Mouse (Mus musculus): ENCODE results near the gene Cyp27a1. TPM values are rescaled to one million over a fixed set of nuclear protein-coding genes. Genes with fewer than 3 reads are reported as not detected.

The Cyp27a1 gene
- polyA plus RNA-seq, 1 experiment: 0.51 TPM

DNA sequence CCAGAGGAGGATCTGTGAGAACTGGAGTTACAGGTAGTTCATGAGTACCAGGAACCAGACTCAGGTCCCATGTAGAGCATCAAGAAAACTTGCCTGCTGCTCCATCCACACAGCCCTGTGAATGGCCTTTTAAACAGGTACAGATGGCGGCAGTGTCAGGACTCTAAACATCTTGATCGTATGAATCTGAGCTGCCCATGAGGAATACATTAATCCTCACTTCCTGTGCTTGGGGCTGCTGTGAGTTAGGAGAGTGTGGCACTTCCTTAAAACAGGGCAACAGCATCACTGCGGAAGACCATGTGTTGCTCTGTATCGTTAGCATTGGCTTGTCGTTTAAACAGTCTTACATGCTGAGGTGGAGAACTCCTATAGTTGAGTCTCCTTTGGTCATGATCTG, 2.1 kb downstream of the Cyp27a1 start:
- H3K4me3 ChIP-seq (ENCODE audit: insufficient read depth, low read length): no peak overlapping the region
- no peak overlapping the region for H3K27ac ChIP-seq (ENCODE audit: insufficient read depth, low read length)
- TF ChIP-seq CTCF (IDR thresholded peaks at IDR 0.05; ENCODE audit: borderline replicate concordance, insufficient read depth, low read length): no peak
- no peak for TF ChIP-seq POLR2A (IDR thresholded peaks at IDR 0.05; ENCODE audit: low read depth, low read length)
- H3K4me1 ChIP-seq (ENCODE audit: control insufficient read depth, insufficient read depth, low read length): no peaks in the 10 kb centered on the region

DNA sequence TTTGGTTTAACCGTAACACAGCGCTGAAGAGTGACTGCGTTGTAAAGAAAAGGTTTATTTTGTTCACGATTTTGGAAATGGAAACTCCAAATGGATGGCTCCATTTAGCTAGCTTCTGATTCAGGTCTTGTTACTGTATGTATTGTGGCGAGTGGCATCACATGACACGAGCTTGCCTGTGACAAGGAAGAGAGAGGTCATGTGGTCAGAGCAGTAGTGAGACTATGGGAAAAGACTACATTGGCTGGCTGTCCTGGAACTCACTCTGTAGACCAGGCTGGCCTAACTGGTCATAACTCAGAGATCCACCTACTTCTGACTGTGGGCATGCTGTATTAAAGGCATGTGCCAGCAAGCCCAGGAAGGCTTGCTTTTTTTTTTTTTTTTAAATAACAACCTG, 2.5 kb downstream of the Cyp27a1 start:
- no peak overlapping the region for H3K27ac ChIP-seq (ENCODE audit: insufficient read depth, low read length)
- H3K4me3 ChIP-seq (ENCODE audit: insufficient read depth, low read length): no peak overlapping the region
- no peaks in the 10 kb centered on the region for H3K4me1 ChIP-seq (ENCODE audit: control insufficient read depth, insufficient read depth, low read length)
- TF ChIP-seq POLR2A (IDR thresholded peaks at IDR 0.05; ENCODE audit: low read depth, low read length): no peak
- no peak for TF ChIP-seq CTCF (IDR thresholded peaks at IDR 0.05; ENCODE audit: borderline replicate concordance, insufficient read depth, low read length)

DNA sequence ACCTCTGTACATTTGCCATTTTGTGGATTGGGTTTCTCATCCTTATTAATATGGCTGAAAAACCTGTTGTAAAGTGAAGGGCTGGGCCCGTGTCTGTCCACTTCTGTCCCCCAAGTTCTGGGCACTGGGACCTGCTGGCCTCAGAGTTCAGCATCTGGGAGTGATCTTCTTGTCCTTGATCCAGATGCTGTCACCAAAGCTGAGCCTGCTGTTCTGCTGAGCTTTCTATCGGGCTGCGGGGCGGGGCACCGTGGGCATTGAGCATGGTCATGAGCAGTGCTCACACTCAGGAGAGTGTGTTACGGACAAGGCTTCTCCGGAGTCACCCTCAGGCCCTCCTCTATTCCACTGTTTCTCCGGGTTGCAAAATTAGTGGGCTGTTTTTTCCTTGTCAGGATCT, 4.7 kb downstream of the Cyp27a1 start:
- Histone ChIP-seq H3K4me1 (ENCODE audit: control insufficient read depth, insufficient read depth, low read length) (no peaks in the 10 kb centered on the region), H3K4me3 (ENCODE audit: insufficient read depth, low read length) (no peak overlapping the region), H3K27ac (ENCODE audit: insufficient read depth, low read length) (no peak overlapping the region)
- TF ChIP-seq POLR2A (IDR thresholded peaks at IDR 0.05; ENCODE audit: low read depth, low read length) (no peak), CTCF (IDR thresholded peaks at IDR 0.05; ENCODE audit: borderline replicate concordance, insufficient read depth, low read length) (no peak)

DNA sequence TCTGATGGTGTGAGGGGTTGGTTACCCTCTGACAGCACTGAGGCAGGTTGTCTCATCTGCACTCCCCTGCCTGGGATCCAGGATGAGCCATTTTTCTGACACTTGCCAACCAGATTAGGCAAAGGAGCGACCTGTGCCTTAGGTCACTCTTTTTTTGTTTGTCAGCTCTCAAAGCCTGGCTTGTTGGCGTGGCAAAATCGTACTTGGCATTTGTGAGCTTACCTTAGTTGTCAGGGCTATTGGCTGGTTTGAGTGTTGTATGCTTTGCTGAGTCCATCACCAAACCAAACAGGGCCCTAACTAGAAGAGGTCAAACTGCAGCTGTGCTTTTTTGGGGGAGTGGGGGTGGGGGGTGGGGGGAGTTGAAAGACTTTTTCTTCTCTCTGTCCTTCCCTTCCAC, 5.9 kb downstream of the Cyp27a1 start:
- no peak for TF ChIP-seq POLR2A (IDR thresholded peaks at IDR 0.05; ENCODE audit: low read depth, low read length)
- no peak for TF ChIP-seq CTCF (IDR thresholded peaks at IDR 0.05; ENCODE audit: borderline replicate concordance, insufficient read depth, low read length)
- no peaks in the 10 kb centered on the region for H3K4me1 ChIP-seq (ENCODE audit: control insufficient read depth, insufficient read depth, low read length)
- H3K27ac ChIP-seq (ENCODE audit: insufficient read depth, low read length): no peak overlapping the region
- no peak overlapping the region for H3K4me3 ChIP-seq (ENCODE audit: insufficient read depth, low read length)

DNA sequence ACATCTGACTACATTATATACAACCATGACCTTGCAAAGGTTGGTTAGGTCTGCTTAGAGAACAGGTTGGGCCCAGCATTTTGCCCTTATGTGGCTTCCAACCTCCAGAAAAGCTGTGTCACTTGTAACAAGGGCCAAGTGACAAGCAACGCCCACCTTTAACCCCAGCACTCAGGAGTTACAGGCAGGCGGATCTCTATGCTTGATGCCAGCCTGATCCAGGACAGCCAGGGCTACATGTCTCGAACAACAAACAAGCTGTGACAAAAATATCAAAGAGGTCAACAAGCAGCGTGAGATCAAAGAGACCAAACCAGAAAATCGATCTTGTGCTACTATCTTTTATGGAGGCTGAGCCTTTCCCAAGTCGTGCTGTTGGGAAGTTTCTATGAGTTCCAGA, 8.3 kb downstream of the Cyp27a1 start:
- Histone ChIP-seq H3K27ac (ENCODE audit: insufficient read depth, low read length) (no peak overlapping the region), H3K4me1 (ENCODE audit: control insufficient read depth, insufficient read depth, low read length) (peaks cover 2% of the 10 kb centered on the region; the same call in 1 of the 2 replicates), H3K4me3 (ENCODE audit: insufficient read depth, low read length) (no peak overlapping the region)
- TF ChIP-seq CTCF (IDR thresholded peaks at IDR 0.05; ENCODE audit: borderline replicate concordance, insufficient read depth, low read length): no peak
- TF ChIP-seq POLR2A (IDR thresholded peaks at IDR 0.05; ENCODE audit: low read depth, low read length): no peak

DNA sequence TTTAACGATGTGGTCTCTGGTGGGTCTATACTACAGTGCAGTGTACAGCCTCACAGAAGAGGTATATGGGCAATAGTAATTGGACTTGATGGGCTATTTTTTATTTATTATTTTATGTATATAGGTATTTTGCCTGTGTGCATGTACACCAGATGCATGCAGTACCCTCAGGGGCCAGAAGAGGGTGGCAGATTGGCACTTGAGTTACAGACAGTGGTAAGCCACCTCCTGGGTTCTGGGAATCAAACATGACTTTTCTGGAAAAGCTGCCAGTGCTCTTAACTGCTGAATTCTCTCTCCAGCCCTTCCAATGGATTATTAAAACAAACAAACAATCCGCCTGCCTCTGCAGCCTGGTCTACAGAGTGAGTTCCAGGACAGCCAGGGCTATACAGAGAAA, 10.4 kb downstream of the Cyp27a1 start:
- no peak overlapping the region for H3K27ac ChIP-seq (ENCODE audit: insufficient read depth, low read length)
- H3K4me3 ChIP-seq (ENCODE audit: insufficient read depth, low read length): no peak overlapping the region
- H3K4me1 ChIP-seq (ENCODE audit: control insufficient read depth, insufficient read depth, low read length): peaks cover 4% of the 10 kb centered on the region; the same call in 1 of the 2 replicates
- no peak for TF ChIP-seq POLR2A (IDR thresholded peaks at IDR 0.05; ENCODE audit: low read depth, low read length)
- TF ChIP-seq CTCF (IDR thresholded peaks at IDR 0.05; ENCODE audit: borderline replicate concordance, insufficient read depth, low read length): no peak

DNA sequence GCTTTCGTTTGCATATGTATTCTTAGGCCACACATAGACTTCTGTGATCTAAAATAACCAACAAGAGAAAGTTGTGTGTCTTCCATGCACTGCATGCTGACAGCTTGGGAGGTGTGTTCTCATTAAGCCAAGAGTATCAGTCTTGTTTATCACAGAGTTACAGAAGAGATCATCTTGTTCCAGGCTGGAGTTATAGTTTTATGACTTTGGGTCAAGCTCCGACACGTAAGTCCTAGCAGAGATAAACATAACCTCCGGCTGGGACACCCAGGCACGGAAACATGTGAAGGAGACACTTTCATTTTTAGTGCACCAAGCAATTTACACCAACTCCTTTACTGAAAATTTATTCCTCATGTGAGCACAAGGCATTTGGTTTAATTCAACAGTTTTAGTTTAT, 12.7 kb downstream of the Cyp27a1 start:
- H3K4me3 ChIP-seq (ENCODE audit: insufficient read depth, low read length): no peak overlapping the region
- no peak overlapping the region for H3K27ac ChIP-seq (ENCODE audit: insufficient read depth, low read length)
- TF ChIP-seq CTCF (IDR thresholded peaks at IDR 0.05; ENCODE audit: borderline replicate concordance, insufficient read depth, low read length): no peak
- TF ChIP-seq POLR2A (IDR thresholded peaks at IDR 0.05; ENCODE audit: low read depth, low read length): no peak

DNA sequence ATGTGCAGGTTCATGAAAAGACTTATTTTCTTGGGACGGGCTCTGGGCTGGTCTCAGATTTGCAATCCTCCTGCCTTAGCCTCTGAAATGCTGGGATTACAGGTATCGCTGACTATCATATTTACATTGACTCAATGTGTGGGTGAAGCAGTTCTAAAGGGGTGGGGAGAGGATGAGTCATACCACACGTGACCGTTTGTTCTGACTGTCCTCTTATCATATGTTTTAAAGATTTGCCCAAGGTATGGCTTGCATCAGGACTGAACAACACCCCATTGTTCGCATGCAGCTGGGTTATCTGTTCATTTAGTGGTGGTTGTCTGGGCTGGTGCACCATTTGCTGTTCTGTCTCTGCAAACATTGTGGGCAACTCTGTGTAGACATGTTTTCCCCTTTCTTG, 13.3 kb downstream of the Cyp27a1 start:
- H3K27ac ChIP-seq (ENCODE audit: insufficient read depth, low read length): no peak overlapping the region

More for the DNA sequence above, 12.7 kb downstream of the Cyp27a1 start:
- H3K4me1 ChIP-seq (ENCODE audit: control insufficient read depth, insufficient read depth, low read length): peaks cover 4% of the 10 kb centered on the region; the same call in 1 of the 2 replicates

DNA sequence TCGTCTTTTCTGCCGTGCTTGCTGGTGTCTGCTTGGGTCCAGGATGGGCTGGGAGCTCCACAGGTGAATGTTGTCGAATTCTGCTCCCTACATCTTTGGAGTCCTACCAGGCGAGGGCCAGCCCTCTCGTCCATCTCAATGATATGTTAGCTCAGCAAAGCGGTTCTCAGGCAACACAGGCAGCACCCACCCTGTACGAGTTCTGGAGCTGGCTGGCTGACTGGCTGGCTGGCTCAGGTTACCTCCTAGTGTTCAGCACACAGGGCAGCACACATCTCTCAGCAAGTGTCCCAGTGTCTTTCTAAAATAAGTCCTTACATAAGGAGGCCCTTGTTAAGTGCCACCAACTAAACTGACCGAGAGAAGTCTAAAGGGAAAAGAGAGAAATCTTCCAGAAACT, 15.1 kb downstream of the Cyp27a1 start:
- Histone ChIP-seq H3K4me3 (ENCODE audit: insufficient read depth, low read length) (no peak overlapping the region), H3K27ac (ENCODE audit: insufficient read depth, low read length) (no peak overlapping the region), H3K4me1 (ENCODE audit: control insufficient read depth, insufficient read depth, low read length) (peaks cover 4% of the 10 kb centered on the region; the same call in 1 of the 2 replicates)
- no peak for TF ChIP-seq POLR2A (IDR thresholded peaks at IDR 0.05; ENCODE audit: low read depth, low read length)
- no peak for TF ChIP-seq CTCF (IDR thresholded peaks at IDR 0.05; ENCODE audit: borderline replicate concordance, insufficient read depth, low read length)

More for the DNA sequence above, 13.3 kb downstream of the Cyp27a1 start:
- Histone ChIP-seq H3K4me1 (ENCODE audit: control insufficient read depth, insufficient read depth, low read length) (peaks cover 4% of the 10 kb centered on the region; the same call in 1 of the 2 replicates), H3K4me3 (ENCODE audit: insufficient read depth, low read length) (no peak overlapping the region)
- no peak for TF ChIP-seq CTCF (IDR thresholded peaks at IDR 0.05; ENCODE audit: borderline replicate concordance, insufficient read depth, low read length)
- TF ChIP-seq POLR2A (IDR thresholded peaks at IDR 0.05; ENCODE audit: low read depth, low read length): no peak

DNA sequence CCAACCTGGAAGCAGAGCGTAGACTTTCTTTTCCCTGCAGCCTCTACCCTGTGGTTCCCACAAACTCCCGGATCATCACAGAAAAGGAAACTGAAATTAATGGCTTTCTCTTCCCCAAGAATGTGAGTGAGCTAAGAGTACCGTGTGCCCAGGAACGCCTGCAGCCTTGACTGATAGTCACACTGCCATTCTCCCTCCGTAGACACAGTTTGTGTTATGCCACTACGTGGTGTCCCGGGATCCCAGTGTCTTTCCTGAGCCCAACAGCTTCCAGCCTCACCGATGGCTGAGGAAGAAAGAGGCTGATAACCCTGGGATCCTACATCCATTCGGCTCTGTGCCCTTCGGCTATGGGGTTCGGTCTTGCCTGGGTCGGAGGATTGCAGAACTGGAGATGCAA, 23.6 kb downstream of the Cyp27a1 start:
- no peak for TF ChIP-seq CTCF (IDR thresholded peaks at IDR 0.05; ENCODE audit: borderline replicate concordance, insufficient read depth, low read length)
- no peak for TF ChIP-seq POLR2A (IDR thresholded peaks at IDR 0.05; ENCODE audit: low read depth, low read length)
- Histone ChIP-seq H3K27ac (ENCODE audit: insufficient read depth, low read length) (no peak overlapping the region), H3K4me1 (ENCODE audit: control insufficient read depth, insufficient read depth, low read length) (no peaks in the 10 kb centered on the region), H3K4me3 (ENCODE audit: insufficient read depth, low read length) (no peak overlapping the region)

DNA sequence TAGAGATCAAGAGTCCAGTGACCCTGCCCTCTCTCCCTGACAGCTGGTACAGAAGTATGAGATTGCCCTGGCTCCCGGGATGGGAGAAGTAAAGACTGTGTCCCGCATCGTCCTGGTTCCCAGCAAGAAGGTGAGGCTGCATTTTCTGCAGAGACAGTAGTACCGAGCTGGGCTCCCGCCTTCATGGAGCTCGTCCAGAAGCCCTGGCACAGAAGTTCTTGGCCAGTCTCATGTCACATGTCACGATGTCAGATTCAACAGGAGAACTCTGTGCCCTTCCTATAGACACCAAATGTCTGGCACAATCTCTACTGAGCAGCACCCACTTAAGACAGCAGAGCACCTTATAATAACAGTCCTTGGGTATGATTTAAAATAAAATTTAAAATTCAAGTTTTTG, 24.1 kb downstream of the Cyp27a1 start:
- no peaks in the 10 kb centered on the region for H3K4me1 ChIP-seq (ENCODE audit: control insufficient read depth, insufficient read depth, low read length)
- TF ChIP-seq POLR2A (IDR thresholded peaks at IDR 0.05; ENCODE audit: low read depth, low read length) (no peak), CTCF (IDR thresholded peaks at IDR 0.05; ENCODE audit: borderline replicate concordance, insufficient read depth, low read length) (no peak)
- H3K4me3 ChIP-seq (ENCODE audit: insufficient read depth, low read length): no peak overlapping the region
- no peak overlapping the region for H3K27ac ChIP-seq (ENCODE audit: insufficient read depth, low read length)

Measured in embryonic fibroblast, embryonic 13.5 days (primary cell).